Mouse (Mus musculus) C2C12 (cell line): ENCODE data around the gene AI481877.

Source experiments
- CTCF ChIP-seq: IDR thresholded peaks from one replicate; pipeline ENCODE4 v1.5.1; 2011; ENCODE audit not compliant: control insufficient read depth, insufficient read depth, insufficient read length
- MAX ChIP-seq: IDR thresholded peaks from one replicate; pipeline ENCODE4 v1.6.1; 2011; ENCODE audit warnings: mild to moderate bottlenecking, control low read depth
- MYOD1 ChIP-seq: IDR thresholded peaks from one replicate; pipeline ENCODE4 v1.6.1; 2011; ENCODE audit warnings: low read depth; ENCODE audit not compliant: control insufficient read depth, insufficient read length
- USF1 ChIP-seq: IDR thresholded peaks from one replicate; pipeline ENCODE4 v1.6.1; 2011; ENCODE audit warnings: low read depth, mild to moderate bottlenecking, control low read depth, moderate library complexity

GRCm38 (mm10) chr4:59175929-59176328, 37.1 kb upstream of the AI481877 start:
- TF ChIP-seq CTCF = no peak
- no peak for TF ChIP-seq MYOD1
- TF ChIP-seq USF1 = no peak
- TF ChIP-seq MAX = no peak
